Mouse (Mus musculus) spleen, adult 2 months (tissue): ENCODE measurements around the gene Npdc1. TPM values are rescaled to one million over a fixed set of nuclear protein-coding genes. Genes with fewer than 3 reads are reported as not detected.
"Not testable (repeated sequence)": the region's sequence is repeated elsewhere in the genome, so short reads cannot be mapped to it uniquely, and the experiment has no call there.

Experiments
- DNase-seq, 2 experiments: peaks; one replicate each; pipeline versions ENCODE4 v3.0.0 to v3.0.0-alpha.2; 2012 to 2021; ENCODE audit warnings: low spot score in 2 of 2, low read depth in 1 of 2
- H3K27ac ChIP-seq: fragments of 200-500 bp; 2 replicates; pipeline ENCODE4 v1.5.1; 2012; ENCODE audit warnings: low read length, inconsistent platforms; ENCODE audit not compliant: insufficient read depth
- H3K27me3 ChIP-seq: fragments of 200-500 bp; 2 replicates; pipeline ENCODE4 v1.6.1; 2012; ENCODE audit warnings: mild to moderate bottlenecking, moderate library complexity, low read length, inconsistent platforms; ENCODE audit not compliant: control insufficient read depth, insufficient read depth
- H3K36me3 ChIP-seq: fragments of 200-500 bp; 2 replicates; pipeline ENCODE4 v1.6.1; 2012; ENCODE audit warnings: mild to moderate bottlenecking, low read length, inconsistent platforms; ENCODE audit not compliant: control insufficient read depth, insufficient read depth
- H3K4me1 ChIP-seq: fragments of 200-500 bp; 2 replicates; pipeline ENCODE4 v1.6.1; 2011; ENCODE audit warnings: inconsistent platforms; ENCODE audit not compliant: control insufficient read depth, insufficient read depth, insufficient read length
- H3K4me3 ChIP-seq: fragments of 200-500 bp; 2 replicates; pipeline ENCODE4 v1.5.1; 2011; ENCODE audit warnings: mild to moderate bottlenecking, inconsistent platforms; ENCODE audit not compliant: insufficient read depth, insufficient read length; ENCODE audit errors: extremely low read depth
- CTCF ChIP-seq: fragments of 200-500 bp; IDR thresholded peaks from 2 replicates; pipeline ENCODE4 v1.5.1; 2011; ENCODE audit warnings: mild to moderate bottlenecking, inconsistent platforms; ENCODE audit not compliant: insufficient read depth, insufficient read length, insufficient replicate concordance; ENCODE audit errors: extremely low read depth
- POLR2A ChIP-seq: fragments of 200-500 bp; IDR thresholded peaks from 2 replicates; pipeline ENCODE4 v1.6.1; 2011; ENCODE audit warnings: low read depth, low read length, inconsistent platforms
- WGBS: fragments of 180-500 bp; shearing (Covaris S2); methylation state at CpG from one replicate; pipeline ENCODE4 v1.1.7; 2018; 5-methylcytosine and 5-hydroxymethylcytosine counted together
- polyA plus RNA-seq: library from polyadenylated mRNA; depleted of rRNA; stranded (reverse); fragments of >200 nt; gene quantifications from 2 replicates; pipeline ENCODE4 v1.2.3, GENCODE M21; 2012

Gene Npdc1
- polyA plus RNA-seq, 1 experiment = 31.0 TPM

DNA sequence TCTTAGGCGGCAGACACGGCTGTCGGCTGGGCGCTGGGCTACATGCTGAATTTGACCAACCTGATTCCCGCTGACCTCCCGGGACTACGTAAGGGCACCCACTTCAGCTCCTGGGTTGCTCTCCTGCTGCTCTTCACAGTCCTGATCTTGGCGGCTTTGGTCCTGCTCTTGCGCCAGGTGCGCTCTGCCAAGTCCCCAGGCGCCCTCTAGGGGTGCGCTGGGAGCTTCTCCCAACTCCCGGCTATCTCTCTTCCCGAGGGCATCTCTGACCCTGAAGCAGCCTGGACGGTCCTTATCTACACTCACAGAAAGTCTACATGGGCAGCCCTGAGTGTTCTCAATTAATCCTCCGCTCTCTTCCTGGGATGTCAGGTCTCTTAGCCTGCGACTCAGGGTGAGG, 1.6 kb downstream of the Npdc1 start:
- Histone ChIP-seq H3K4me3 (no peak overlapping the region), H3K36me3 (no peaks in the 10 kb centered on the region), H3K4me1 (peaks cover 8% of the 10 kb centered on the region; the same call in 1 of the 2 replicates), H3K27me3 (peaks cover 15% of the 10 kb centered on the region), H3K27ac (no peak overlapping the region)
- 7% methylated on average over 17 of the region's 17 CpGs for WGBS
- DNase-seq = peak in 1 of 2 experiments; percentile 19
- no peak for TF ChIP-seq POLR2A
- peak; percentile 48; the same call in 1 of the 2 replicates for TF ChIP-seq CTCF

- peaks cover 8% of the 10 kb centered on the region for H3K27me3 ChIP-seq
- TF ChIP-seq POLR2A (no peak), CTCF (peak; percentile 68; the same call in 1 of the 2 replicates)
- peak overlapping the region; percentile 32; the same call in 1 of the 2 replicates for H3K4me3 ChIP-seq
- 2% methylated on average over 13 of the region's 13 CpGs for WGBS
- no peaks in the 10 kb centered on the region for H3K36me3 ChIP-seq
- no peak overlapping the region for H3K27ac ChIP-seq
- DNase-seq = peak; percentile 61 to 75
- H3K4me1 ChIP-seq = peaks cover 6% of the 10 kb centered on the region; the same call in 1 of the 2 replicates
These were observed 3.3 kb downstream of the Npdc1 start for GRCm38 (mm10) chr2:25402377-25402971.

DNA sequence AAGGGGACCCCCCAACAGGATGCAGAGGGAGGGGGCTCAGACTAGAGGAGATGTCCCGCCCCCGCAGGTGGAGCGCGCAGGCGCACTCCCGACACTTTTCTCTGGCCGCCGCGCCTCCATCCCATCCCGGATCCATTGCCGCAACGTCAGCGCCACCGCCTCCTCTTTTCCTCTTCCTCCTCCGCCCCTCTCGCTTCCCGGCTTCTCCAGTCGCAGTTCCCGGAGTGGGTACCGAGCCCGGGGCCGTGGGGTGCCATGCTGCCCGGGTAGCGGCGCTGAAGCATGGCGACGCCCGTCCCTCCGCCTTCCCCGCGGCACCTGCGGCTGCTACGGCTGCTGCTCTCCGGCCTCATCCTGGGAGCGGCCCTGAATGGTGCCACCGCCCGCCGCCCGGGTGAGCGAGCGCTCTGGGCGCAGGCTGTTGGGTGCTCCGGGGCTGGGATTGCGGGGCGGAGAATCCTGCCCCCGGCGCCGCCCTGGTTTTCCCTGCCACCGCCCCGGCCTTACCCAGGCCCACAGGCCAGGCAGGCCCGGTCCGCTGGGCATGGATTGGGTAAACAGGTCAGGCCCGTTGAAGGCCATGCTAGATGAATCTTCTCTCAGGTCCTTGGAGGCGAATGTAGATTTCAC, 3.9 kb downstream of the Npdc1 start:
- Histone ChIP-seq H3K4me1 (peaks cover 6% of the 10 kb centered on the region; the same call in 1 of the 2 replicates), H3K4me3 (peak overlapping the region; percentile 32; the same call in 1 of the 2 replicates), H3K27ac (no peak overlapping the region), H3K36me3 (no peaks in the 10 kb centered on the region), H3K27me3 (peaks cover 8% of the 10 kb centered on the region)
- TF ChIP-seq CTCF (no peak), POLR2A (no peak)
- DNase-seq = no peak
- 8% methylated on average over 48 of the region's 54 CpGs for WGBS

- DNase-seq = no peak
- Histone ChIP-seq H3K4me3 (no peak overlapping the region), H3K27ac (no peak overlapping the region), H3K27me3 (peaks cover 8% of the 10 kb centered on the region), H3K4me1 (peaks cover 6% of the 10 kb centered on the region; the same call in 1 of the 2 replicates), H3K36me3 (no peaks in the 10 kb centered on the region)
- WGBS = 84% methylated on average over 4 of the region's 4 CpGs
- TF ChIP-seq CTCF = no peak
- no peak for TF ChIP-seq POLR2A
These were observed 4.8 kb downstream of the Npdc1 start for GRCm38 (mm10) chr2:25403994-25404393.

DNA sequence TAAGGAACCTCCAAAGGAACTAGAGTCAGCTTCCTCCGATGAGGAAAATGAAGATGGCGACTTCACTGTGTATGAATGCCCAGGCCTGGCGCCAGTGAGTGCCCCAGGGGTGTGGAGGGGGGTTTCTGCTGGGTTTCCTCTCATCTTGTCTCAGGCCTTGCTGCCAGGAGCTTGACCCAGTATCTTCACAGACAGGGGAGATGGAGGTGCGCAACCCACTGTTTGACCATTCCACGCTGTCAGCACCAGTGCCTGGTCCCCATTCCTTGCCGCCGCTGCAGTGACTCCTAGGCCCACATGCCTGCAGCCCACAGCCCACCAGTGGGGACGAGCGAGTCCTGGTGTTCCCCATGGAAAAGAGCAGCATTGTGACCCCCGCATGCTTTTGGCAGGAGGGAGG, 9.8 kb downstream of the Npdc1 start:
- no peaks in the 10 kb centered on the region for H3K36me3 ChIP-seq
- 85% methylated on average over 10 of the region's 10 CpGs for WGBS
- no peaks in the 10 kb centered on the region for H3K27me3 ChIP-seq
- H3K4me3 ChIP-seq = no peak overlapping the region
- no peak overlapping the region for H3K27ac ChIP-seq
- no peaks in the 10 kb centered on the region for H3K4me1 ChIP-seq
- no peak for TF ChIP-seq POLR2A
- no peak for TF ChIP-seq CTCF
- DNase-seq = no peak

- H3K36me3 ChIP-seq, H3K27ac ChIP-seq, H3K27me3 ChIP-seq, DNase-seq, H3K4me3 ChIP-seq, H3K4me1 ChIP-seq: not testable (repeated sequence)
These were observed 14.3 kb downstream of the Npdc1 start for GRCm38 (mm10) chr2:25413436-25413835.

- Histone ChIP-seq H3K4me1 (no peaks in the 10 kb centered on the region; the same call in 1 of the 2 replicates), H3K27me3 (no peaks in the 10 kb centered on the region), H3K4me3 (no peak overlapping the region), H3K27ac (no peak overlapping the region), H3K36me3 (no peaks in the 10 kb centered on the region)
- DNase-seq = no peak
- TF ChIP-seq CTCF = no peak
- TF ChIP-seq POLR2A = no peak
- 59% methylated on average over 3 of the region's 3 CpGs for WGBS
These were observed 18.3 kb downstream of the Npdc1 start for GRCm38 (mm10) chr2:25417426-25417825.
